Mouse (Mus musculus) lung, embryonic 16.5 days (tissue): Measurements from ENCODE around the gene Acta2. TPM values are rescaled to one million over a fixed set of nuclear protein-coding genes. Genes with fewer than 3 reads are reported as not detected.

Experiments used
- ATAC-seq: fragments of 200-750 bp; cut with Nextera tagmentation; 2 replicates; pipeline ENCODE4 v1.8.0; 2017; ENCODE audit warnings: low read depth, mild to moderate bottlenecking, moderate library complexity
- H3K27ac ChIP-seq: fragments of 300-500 bp; sonication (generic); 2 replicates; pipeline ENCODE4 v1.5.1; 2014; ENCODE audit warnings: mild to moderate bottlenecking, control low read depth, low read length
- H3K27me3 ChIP-seq: fragments of 300-500 bp; sonication (generic); 2 replicates; pipeline ENCODE4 v1.6.1; 2014; ENCODE audit warnings: low read depth, low read length, mixed read lengths; ENCODE audit not compliant: control insufficient read depth, insufficient read depth
- H3K36me3 ChIP-seq: fragments of 300-500 bp; sonication (generic); 2 replicates; pipeline ENCODE4 v1.6.1; 2014; ENCODE audit warnings: low read length; ENCODE audit not compliant: control insufficient read depth, insufficient read depth
- H3K4me1 ChIP-seq: fragments of 300-500 bp; sonication (generic); replicated peaks from 2 replicates; pipeline ENCODE4 v1.6.1; 2014; ENCODE audit warnings: low read length, mixed read lengths; ENCODE audit not compliant: control insufficient read depth, insufficient read depth
- H3K4me2 ChIP-seq: fragments of 300-500 bp; sonication (generic); 2 replicates; pipeline ENCODE4 v1.6.1; 2014; ENCODE audit warnings: low read depth, low read length, control low read depth
- H3K4me3 ChIP-seq: fragments of 300-500 bp; sonication (generic); 2 replicates; pipeline ENCODE4 v1.5.1; 2014; ENCODE audit warnings: mild to moderate bottlenecking, low read length, control low read depth
- H3K9ac ChIP-seq: fragments of 300-500 bp; sonication (generic); 2 replicates; pipeline ENCODE4 v1.6.1; 2014; ENCODE audit warnings: low read length, control low read depth
- H3K9me3 ChIP-seq: fragments of 300-500 bp; sonication (generic); 2 replicates; pipeline ENCODE4 v1.6.1; 2016; ENCODE audit warnings: low read length; ENCODE audit not compliant: control insufficient read depth
- WGBS: fragments of 180-500 bp; shearing (Covaris S2); extraction: QIAGEN DNeasy Blood & Tissue Kit; methylation state at CpG from one replicate; pipeline ENCODE4 v1.1.7; 2014; 5-methylcytosine and 5-hydroxymethylcytosine counted together
- polyA plus RNA-seq: library from polyadenylated mRNA; unstranded; fragments of >200 nt; fragmentation: Nextera tagmentation; extraction: Ambion mirVana; gene quantifications from 2 replicates; pipeline ENCODE4 v1.2.1, GENCODE M21; 2015

Acta2 gene
- 653 and 737 TPM in 2 replicates for polyA plus RNA-seq

DNA sequence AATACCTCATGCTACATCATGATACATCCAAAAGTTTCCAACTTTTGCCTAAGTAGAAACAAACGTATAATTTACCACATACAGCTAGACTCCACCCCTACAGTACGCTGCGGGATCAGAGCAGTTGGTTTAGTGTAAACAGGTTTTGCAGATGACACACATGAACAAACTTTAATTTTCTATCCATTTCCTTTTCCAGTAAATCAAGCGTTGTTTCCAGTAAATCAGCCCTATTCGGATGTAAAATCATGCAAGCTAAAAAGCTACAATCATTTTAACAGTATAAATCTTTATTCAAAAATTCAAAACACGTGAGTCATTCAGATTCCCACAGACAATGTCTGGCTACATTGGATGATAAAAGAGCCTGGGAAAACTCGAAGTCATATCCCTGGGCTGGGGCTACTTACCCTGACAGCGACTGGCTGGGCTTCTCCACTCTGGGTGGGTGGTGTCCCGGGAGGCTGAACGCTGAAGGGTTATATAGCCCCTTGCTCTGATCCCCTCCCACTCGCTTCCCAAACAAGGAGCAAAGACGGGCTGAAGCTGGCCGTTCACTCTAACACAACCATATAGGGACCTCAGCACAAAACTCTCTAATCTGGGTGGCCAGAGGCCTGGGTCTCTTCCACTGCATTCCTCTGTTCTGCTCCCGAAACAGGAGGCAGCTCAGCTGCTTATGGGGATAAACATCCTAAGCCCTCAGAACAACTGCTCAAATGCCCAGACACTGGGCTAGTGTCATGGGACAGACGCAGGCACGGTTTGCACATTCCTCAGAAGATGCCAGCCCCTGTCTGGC, at the start of gene Acta2:
Gene Acta2 (minus strand): TSS at position 711 of the 802 bp plus-strand sequence.
- 29% methylated on average over 16 of the region's 16 CpGs for WGBS
- Histone ChIP-seq H3K4me1 (peaks cover 3% of the 10 kb centered on the region), H3K9ac (peak within 1 kb of the TSS; percentile 67), H3K9me3 (no peaks in the 10 kb centered on the region), H3K36me3 (no peaks in the 10 kb centered on the region), H3K27ac (peak within 1 kb of the TSS; percentile 91), H3K4me2 (peak within 1 kb of the TSS; percentile 24), H3K27me3 (no peaks in the 10 kb centered on the region), H3K4me3 (peak within 1 kb of the TSS; percentile 54)
- peak; percentile 93 for ATAC-seq

DNA sequence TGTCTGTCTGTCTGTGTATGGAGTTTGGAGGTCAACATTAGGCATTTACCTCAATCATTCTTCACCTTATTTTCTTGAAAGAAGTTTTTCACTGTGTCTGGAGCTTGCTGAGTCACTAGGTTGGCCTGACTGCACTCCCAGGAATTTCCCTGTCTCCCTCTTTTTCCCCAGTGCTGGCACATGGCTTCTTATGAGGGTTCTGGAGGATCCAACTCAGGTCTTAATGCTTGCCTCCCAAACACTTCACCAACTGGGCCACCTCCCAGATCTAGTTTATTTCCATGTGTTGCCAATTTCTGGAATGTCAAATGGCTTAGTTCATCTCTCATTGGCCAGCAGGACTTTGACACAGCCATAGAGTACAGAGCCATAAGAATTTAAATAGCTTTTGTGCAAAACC, 49.5 kb upstream of the Acta2 start:
- Histone ChIP-seq H3K4me2 (no peak overlapping the region), H3K27ac (no peak overlapping the region), H3K4me1 (no peaks in the 10 kb centered on the region), H3K27me3 (no peaks in the 10 kb centered on the region), H3K4me3 (no peak overlapping the region), H3K9me3 (no peaks in the 10 kb centered on the region), H3K9ac (no peak overlapping the region), H3K36me3 (no peaks in the 10 kb centered on the region)
- no peak for ATAC-seq

DNA sequence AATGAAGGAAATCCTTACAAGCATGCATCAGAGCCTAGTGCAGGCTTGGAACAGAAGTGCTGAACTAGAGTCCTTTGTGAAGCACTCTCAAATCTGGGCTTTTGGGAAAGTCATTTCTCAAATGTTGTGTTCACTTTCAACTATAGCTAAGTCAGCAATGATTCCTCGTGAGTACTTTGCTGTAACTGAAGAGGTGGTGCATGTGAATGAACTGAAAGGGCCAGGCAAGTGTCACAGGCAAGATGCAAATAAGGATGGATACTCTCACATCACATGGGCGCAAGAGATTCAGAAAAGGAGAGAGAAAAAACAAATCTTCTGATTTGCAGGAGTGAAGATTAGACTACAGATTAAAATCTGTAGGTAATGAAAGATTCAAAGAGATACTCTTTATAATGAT, 45.0 kb upstream of the Acta2 start:
- Histone ChIP-seq H3K4me2 (no peak overlapping the region), H3K4me1 (no peaks in the 10 kb centered on the region), H3K9ac (no peak overlapping the region), H3K36me3 (no peaks in the 10 kb centered on the region), H3K4me3 (no peak overlapping the region), H3K27me3 (no peaks in the 10 kb centered on the region), H3K27ac (no peak overlapping the region), H3K9me3 (no peaks in the 10 kb centered on the region)
- WGBS, result 67% methylated on average over 2 of the region's 2 CpGs
- no peak for ATAC-seq

DNA sequence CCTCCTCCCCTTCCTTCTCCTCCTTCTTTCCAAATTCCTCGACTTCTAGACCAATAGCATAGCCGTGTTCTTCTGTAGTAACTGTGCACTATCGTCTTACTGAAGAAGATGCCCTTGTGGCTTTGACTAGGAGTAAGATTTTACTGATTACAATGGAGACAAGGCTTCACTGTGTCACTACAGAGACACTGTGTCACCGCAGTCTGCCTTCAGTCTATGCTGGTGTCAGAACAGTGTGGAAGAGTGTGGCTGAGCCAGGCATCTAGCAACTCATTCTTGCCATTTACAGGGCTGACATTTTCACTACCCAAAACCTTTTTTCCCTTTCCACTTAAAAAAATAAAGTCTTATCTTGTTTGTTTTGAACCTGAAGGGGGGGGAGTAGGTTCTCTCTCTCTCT, 43.8 kb upstream of the Acta2 start:
- Histone ChIP-seq H3K9me3 (no peaks in the 10 kb centered on the region), H3K27me3 (no peaks in the 10 kb centered on the region), H3K9ac (no peak overlapping the region), H3K27ac (no peak overlapping the region), H3K4me2 (no peak overlapping the region), H3K4me1 (no peaks in the 10 kb centered on the region), H3K4me3 (no peak overlapping the region), H3K36me3 (no peaks in the 10 kb centered on the region)
- no peak for ATAC-seq
- WGBS, result 62% methylated on average over 4 of the region's 4 CpGs

DNA sequence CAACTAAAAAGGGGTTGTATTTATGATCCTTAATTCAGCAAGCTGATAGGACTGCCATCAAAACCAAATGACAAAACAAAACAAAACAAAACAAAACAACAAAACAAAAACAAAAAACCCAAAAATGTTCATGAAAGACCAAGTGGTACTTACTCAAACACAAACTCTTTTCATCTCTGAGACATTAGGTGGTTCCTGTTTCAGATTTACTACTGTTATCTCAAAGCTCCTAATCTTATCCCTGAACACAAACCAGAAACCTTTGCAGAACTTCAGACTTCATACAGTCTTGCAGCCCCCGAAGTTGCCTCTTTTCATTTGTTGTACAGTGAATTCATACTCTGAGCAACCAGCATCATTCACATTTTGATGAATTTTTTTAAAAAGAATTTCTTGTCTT, 43.1 kb upstream of the Acta2 start:
- WGBS, result 85% methylated on average over 1 of the region's 1 CpGs
- H3K9me3 ChIP-seq, result no peaks in the 10 kb centered on the region
- no peak overlapping the region for H3K4me3 ChIP-seq
- no peak overlapping the region for H3K4me2 ChIP-seq
- no peak for ATAC-seq
- no peaks in the 10 kb centered on the region for H3K4me1 ChIP-seq
- no peaks in the 10 kb centered on the region for H3K27me3 ChIP-seq
- H3K36me3 ChIP-seq, result no peaks in the 10 kb centered on the region
- H3K27ac ChIP-seq, result no peak overlapping the region
- no peak overlapping the region for H3K9ac ChIP-seq

DNA sequence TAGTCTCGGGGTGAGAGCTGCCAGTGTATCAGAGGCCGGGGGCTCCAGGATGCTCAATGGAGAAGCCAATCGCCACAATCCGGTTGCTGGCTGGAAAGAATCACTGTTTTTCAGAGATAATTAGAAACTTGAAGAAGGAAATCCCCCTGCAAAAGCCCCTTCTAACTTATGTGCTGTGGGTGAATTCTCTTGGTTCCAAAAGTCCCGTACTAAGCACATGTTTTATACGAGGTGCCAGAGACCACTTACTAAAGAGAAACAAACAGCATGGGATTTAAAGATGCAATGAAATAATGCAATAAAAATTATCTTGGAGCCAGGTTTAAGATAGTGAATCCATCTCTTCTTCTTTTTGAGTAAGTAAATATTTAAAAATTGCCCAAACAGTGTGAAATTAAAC, 40.1 kb upstream of the Acta2 start:
- Histone ChIP-seq H3K4me3 (no peak overlapping the region), H3K4me2 (no peak overlapping the region), H3K9me3 (no peaks in the 10 kb centered on the region), H3K4me1 (peaks cover 5% of the 10 kb centered on the region), H3K27ac (no peak overlapping the region), H3K27me3 (no peaks in the 10 kb centered on the region), H3K9ac (no peak overlapping the region), H3K36me3 (no peaks in the 10 kb centered on the region)
- no peak for ATAC-seq
- WGBS, result 61% methylated on average over 6 of the region's 6 CpGs

DNA sequence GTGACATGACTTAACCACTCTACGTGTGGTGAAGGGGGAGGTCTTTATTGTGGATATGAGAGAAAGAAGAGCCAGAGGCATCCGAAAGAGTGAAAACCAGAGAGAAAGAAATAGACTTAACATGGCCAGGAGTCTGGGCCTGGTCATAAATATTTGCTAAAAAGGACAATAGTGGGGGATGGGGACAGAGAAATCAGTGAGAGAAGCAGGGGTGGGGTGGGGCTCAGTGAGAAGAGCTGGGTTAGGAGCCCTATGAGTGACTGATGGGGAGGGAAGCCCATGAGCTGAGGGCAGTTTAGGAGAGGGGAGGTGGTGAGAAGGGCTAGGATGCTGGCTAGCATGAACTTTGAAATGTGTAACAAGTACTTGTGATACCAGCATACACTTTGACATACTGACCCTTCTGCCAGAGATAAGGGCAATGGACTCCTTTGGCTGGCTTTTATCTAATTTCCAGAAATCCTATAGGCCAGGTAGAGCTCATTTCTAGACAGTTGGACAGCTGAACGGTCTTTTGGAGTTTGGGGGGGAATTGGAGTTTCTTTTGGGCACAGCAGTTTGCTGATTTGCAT, 38.1 kb upstream of the Acta2 start:
- H3K36me3 ChIP-seq, result no peaks in the 10 kb centered on the region
- WGBS, result 77% methylated on average over 3 of the region's 3 CpGs
- H3K4me3 ChIP-seq, result no peak overlapping the region
- H3K9me3 ChIP-seq, result no peaks in the 10 kb centered on the region
- no peak overlapping the region for H3K9ac ChIP-seq
- H3K4me2 ChIP-seq, result no peak overlapping the region
- peaks cover 9% of the 10 kb centered on the region for H3K4me1 ChIP-seq
- no peak overlapping the region for H3K27ac ChIP-seq
- no peak for ATAC-seq
- H3K27me3 ChIP-seq, result no peaks in the 10 kb centered on the region

DNA sequence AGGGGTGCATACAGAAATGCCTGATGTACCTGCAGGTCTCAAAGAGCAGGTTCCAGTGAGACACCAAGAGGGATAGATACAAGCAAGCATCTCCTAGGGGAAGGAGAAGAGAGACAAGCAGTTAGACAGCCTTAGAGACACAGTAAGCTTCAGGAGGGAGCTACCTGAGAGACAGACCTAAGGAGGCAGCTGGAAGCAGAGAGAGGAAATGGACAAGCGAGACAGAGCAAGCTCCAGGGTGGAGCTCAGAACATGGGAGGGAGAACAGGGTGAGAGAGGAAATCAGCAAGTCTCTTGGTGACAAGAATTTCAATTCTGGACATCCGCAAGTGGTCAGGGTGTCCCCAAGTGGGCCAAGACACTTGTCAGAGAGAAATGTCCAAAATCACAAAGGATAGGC, 37.3 kb upstream of the Acta2 start:
- Histone ChIP-seq H3K27ac (no peak overlapping the region), H3K4me2 (no peak overlapping the region), H3K36me3 (no peaks in the 10 kb centered on the region), H3K27me3 (no peaks in the 10 kb centered on the region), H3K9ac (no peak overlapping the region), H3K9me3 (no peaks in the 10 kb centered on the region), H3K4me3 (no peak overlapping the region), H3K4me1 (peaks cover 9% of the 10 kb centered on the region)
- no peak for ATAC-seq
- WGBS, result 69% methylated on average over 2 of the region's 2 CpGs

DNA sequence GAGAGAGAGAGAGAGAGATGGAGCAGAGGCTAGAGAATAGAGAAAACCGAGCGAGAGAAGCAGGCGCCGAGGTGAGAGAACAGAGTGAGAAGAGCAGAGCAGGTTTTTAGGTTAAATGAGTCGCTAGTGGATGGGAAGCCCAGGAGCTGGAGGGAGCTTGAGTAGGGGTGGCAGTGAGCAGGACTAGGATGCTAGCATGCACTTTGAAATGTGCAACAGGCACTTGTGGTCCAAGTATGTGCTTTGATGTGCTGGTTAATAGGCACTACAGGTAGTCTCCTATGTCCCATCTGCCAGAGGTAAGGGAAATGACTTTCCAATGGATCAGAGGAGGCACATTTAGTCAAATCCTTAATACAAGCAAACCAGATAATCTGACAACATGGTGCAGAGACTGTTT, 36.6 kb upstream of the Acta2 start:
- no peak for ATAC-seq
- H3K27me3 ChIP-seq, result no peaks in the 10 kb centered on the region
- H3K27ac ChIP-seq, result no peak overlapping the region
- H3K4me3 ChIP-seq, result no peak overlapping the region
- no peaks in the 10 kb centered on the region for H3K9me3 ChIP-seq
- 64% methylated on average over 5 of the region's 5 CpGs for WGBS
- H3K36me3 ChIP-seq, result no peaks in the 10 kb centered on the region
- H3K4me1 ChIP-seq, result peaks cover 9% of the 10 kb centered on the region
- H3K4me2 ChIP-seq, result no peak overlapping the region
- H3K9ac ChIP-seq, result no peak overlapping the region
